Mouse (Mus musculus): ENCODE measurements at regions not wholly inside any gene's neighbourhood (a gene's known extent, or its start where the extent isn't known, plus 50 kb on each side); places are given as distances from the start of the nearest gene placed in this dataset.

GRCm38 (mm10) chr1:143130257-143130656, 510.2 kb upstream of the B3galt2 start:
- TF ChIP-seq EP300 (IDR thresholded peaks at IDR 0.05; ENCODE audit: low read depth) (no peak), CTCF (IDR thresholded peaks at IDR 0.05; ENCODE audit: low read depth) (no peak)
